Mouse (Mus musculus): ENCODE measurements around the gene 1520401A03Rik. TPM values are rescaled to one million over a fixed set of nuclear protein-coding genes. Genes with fewer than 3 reads are reported as not detected.
"Not testable (repeated sequence)": the region's sequence is repeated elsewhere in the genome, so short reads cannot be mapped to it uniquely, and the experiment has no call there.

1520401A03Rik gene
- not detected for total RNA-seq (2021)
- long read RNA-seq, experiment 1, result 0 reads
- long read RNA-seq, experiment 2, result 0 reads

GRCm38 (mm10) chr17:23722376-23723125 lies at the start of gene 1520401A03Rik:
Gene 1520401A03Rik, minus strand, starts transcription at chr17:23722783.
- DNase-seq, result no peak
- intact Hi-C loops (cut with DNase I), result no loop called here

- not testable (repeated sequence) for DNase-seq
- intact Hi-C loops (cut with DNase I), result loop anchor here (5.0 kb wide), 1 partner anchor 190 kb away; no protein-coding TSS in a partner anchor
Measured at GRCm38 (mm10) chr17:23772219-23772556, 49.6 kb upstream of the 1520401A03Rik start.

GRCm38 (mm10) chr17:23771284-23772218 lies 49.0 kb upstream of the 1520401A03Rik start, which contains the start of gene Flywch1:
Gene Flywch1, minus strand, starts transcription at chr17:23771602.
- DNase-seq, result peak; percentile 96
- intact Hi-C loops (cut with DNase I), result loop anchor here (5.0 kb wide), 1 partner anchor 191 kb away; no protein-coding TSS in a partner anchor

GRCm38 (mm10) chr17:23770896-23771283 lies 48.3 kb upstream of the 1520401A03Rik start:
- no peak for DNase-seq
- intact Hi-C loops (cut with DNase I), result loop anchor here (5.0 kb wide), 1 partner anchor 191 kb away; no protein-coding TSS in a partner anchor

GRCm38 (mm10) chr17:23770493-23770892 lies 47.9 kb upstream of the 1520401A03Rik start:
- intact Hi-C loops (cut with DNase I), result loop anchor here (5.0 kb wide), 1 partner anchor 192 kb away; no protein-coding TSS in a partner anchor
- DNase-seq, result no peak

- intact Hi-C loops (cut with DNase I), result no loop called here
Measured at GRCm38 (mm10) chr17:23762976-23763375, 40.4 kb upstream of the 1520401A03Rik start.

GRCm38 (mm10) chr17:23761155-23761554 lies 38.6 kb upstream of the 1520401A03Rik start:
- intact Hi-C loops (cut with DNase I), result no loop called here
- DNase-seq, result no peak

More at GRCm38 (mm10) chr17:23762976-23763375, 40.4 kb upstream of the 1520401A03Rik start:
- no peak for DNase-seq

- intact Hi-C loops (cut with DNase I), result no loop called here
- no peak for DNase-seq
Measured at GRCm38 (mm10) chr17:23760231-23760630, 37.6 kb upstream of the 1520401A03Rik start.

- intact Hi-C loops (cut with DNase I), result no loop called here
- no peak for DNase-seq
Measured at GRCm38 (mm10) chr17:23758801-23759200, 36.2 kb upstream of the 1520401A03Rik start.

- DNase-seq, result no peak
- intact Hi-C loops (cut with DNase I), result no loop called here
Measured at GRCm38 (mm10) chr17:23757581-23757980, 35.0 kb upstream of the 1520401A03Rik start.

GRCm38 (mm10) chr17:23755689-23756088 lies 33.1 kb upstream of the 1520401A03Rik start:
- no peak for DNase-seq
- intact Hi-C loops (cut with DNase I), result no loop called here

GRCm38 (mm10) chr17:23749400-23750191 lies 27.0 kb upstream of the 1520401A03Rik start:
- intact Hi-C loops (cut with DNase I), result no loop called here
- DNase-seq, result no peak

- DNase-seq, result peak; percentile 36 to 69
- intact Hi-C loops (cut with DNase I), result no loop called here
Measured at GRCm38 (mm10) chr17:23748631-23749391, 26.2 kb upstream of the 1520401A03Rik start.

- intact Hi-C loops (cut with DNase I), result no loop called here
- DNase-seq, result no peak
Measured at GRCm38 (mm10) chr17:23748026-23748425, 25.4 kb upstream of the 1520401A03Rik start.

GRCm38 (mm10) chr17:23747471-23747870 lies 24.9 kb upstream of the 1520401A03Rik start:
- intact Hi-C loops (cut with DNase I), result no loop called here
- no peak for DNase-seq

- no peak for DNase-seq
- intact Hi-C loops (cut with DNase I), result no loop called here
Measured at GRCm38 (mm10) chr17:23746767-23747166, 24.2 kb upstream of the 1520401A03Rik start.

GRCm38 (mm10) chr17:23746311-23746710 lies 23.7 kb upstream of the 1520401A03Rik start:
- intact Hi-C loops (cut with DNase I), result no loop called here
- DNase-seq, result no peak

- DNase-seq, result no peak
- intact Hi-C loops (cut with DNase I), result no loop called here
Measured at GRCm38 (mm10) chr17:23745301-23746251, 23.0 kb upstream of the 1520401A03Rik start, which contains the start of gene Kremen2. Gene Kremen2, minus strand, starts transcription at chr17:23745833.
